Mouse (Mus musculus) cortical plate, adult 2 months (tissue): ENCODE data around the gene Arid2.

Experiments
- CTCF ChIP-seq: fragments of 200-500 bp; IDR thresholded peaks from 2 replicates; pipeline ENCODE4 v1.5.1; 2011; ENCODE audit warnings: mild to moderate bottlenecking, control low read depth, low read length; ENCODE audit not compliant: insufficient read depth; ENCODE audit errors: extremely low read depth
- POLR2A ChIP-seq: fragments of 200-500 bp; IDR thresholded peaks from 2 replicates; pipeline ENCODE4 v1.6.1; 2011; ENCODE audit warnings: mild to moderate bottlenecking, low read length, control low read depth; ENCODE audit not compliant: insufficient read depth; ENCODE audit errors: extremely low read depth

- TF ChIP-seq CTCF (no peak), POLR2A (no peak)
Observed at GRCm38 (mm10) chr15:96288836-96289390, 1.6 kb downstream of the Arid2 start.
